Mouse (Mus musculus) cerebellum, adult 2 months (tissue): Measurements from ENCODE around the gene Tmem164.

ENCODE experiments used
- CTCF ChIP-seq: fragments of 200-500 bp; IDR thresholded peaks from 2 replicates; pipeline ENCODE4 v1.5.1; 2011; ENCODE audit warnings: low read depth, mild to moderate bottlenecking, control low read depth, low read length, moderate library complexity, borderline replicate concordance; ENCODE audit not compliant: insufficient read depth
- POLR2A ChIP-seq: fragments of 200-500 bp; IDR thresholded peaks from 2 replicates; pipeline ENCODE4 v1.6.1; 2011; ENCODE audit warnings: low read length, control low read depth, borderline replicate concordance; ENCODE audit not compliant: insufficient read depth

DNA sequence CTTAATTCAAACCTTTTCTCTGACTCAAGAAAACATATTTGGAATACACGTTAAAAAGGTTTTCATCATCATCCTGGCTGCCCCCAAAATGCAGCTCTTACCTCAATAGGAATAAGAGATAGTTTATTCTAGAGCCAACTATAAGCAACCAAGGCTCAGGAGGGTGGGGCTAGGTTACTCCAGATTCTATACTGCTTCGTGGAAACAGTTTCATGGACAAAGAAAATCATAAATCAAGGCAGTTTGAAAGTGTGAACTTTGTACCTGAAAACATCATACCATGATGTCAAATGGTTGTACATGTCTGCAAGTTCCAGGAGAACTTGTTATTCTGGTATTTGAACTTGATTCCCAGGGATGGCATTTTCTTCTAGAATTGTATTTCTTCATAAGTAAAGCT is 48.3 kb downstream of the Tmem164 start:
- no peak for TF ChIP-seq CTCF
- TF ChIP-seq POLR2A = no peak
